ENCODE assay signal across 23 mouse cellular contexts in genomic region chr2:103220871-103221270, GRCm38 (mm10).
"Had no signal": no experiment of that assay in that cellular context is flagged by ENCODE, and none has a peak within 500 bp of the region (broad histone marks: within the 10 kb centered on the region; RNA-seq: fewer than 3 reads in every experiment).

No protein-coding gene starts in this region.

- H3K4me1 ChIP-seq: heart, embryonic 13.5 days; heart, embryonic 15.5 days; hindbrain, embryonic 13.5 days; hindbrain, embryonic 15.5 days; limb, embryonic 10.5 days; limb, embryonic 12.5 days; liver, embryonic 13.5 days; liver, embryonic 15.5 days had no signal

- H3K9me3 ChIP-seq: heart, embryonic 13.5 days; heart, embryonic 15.5 days; hindbrain, embryonic 13.5 days; hindbrain, embryonic 15.5 days; limb, embryonic 10.5 days; limb, embryonic 12.5 days; liver, embryonic 13.5 days; liver, embryonic 15.5 days had no signal

- H3K27ac ChIP-seq: gastrocnemius, adult 2 months; heart, adult 2 months; heart, embryonic 13.5 days; heart, embryonic 15.5 days; hindbrain, embryonic 13.5 days; hindbrain, embryonic 15.5 days; hindbrain, postnatal 0 days; layer of hippocampus, adult 2 months; left cerebral cortex, adult 2 months; limb, embryonic 10.5 days; limb, embryonic 12.5 days; liver, embryonic 13.5 days; liver, embryonic 15.5 days had no signal

- H3K4me3 ChIP-seq: gastrocnemius, adult 2 months; heart, adult 2 months; heart, embryonic 13.5 days; heart, embryonic 15.5 days; hindbrain, embryonic 13.5 days; hindbrain, embryonic 15.5 days; layer of hippocampus, adult 2 months; left cerebral cortex, adult 2 months; limb, embryonic 10.5 days; limb, embryonic 12.5 days; liver, embryonic 13.5 days; liver, embryonic 15.5 days had no signal

- H3K36me3 ChIP-seq: heart, embryonic 13.5 days; heart, embryonic 15.5 days; hindbrain, embryonic 13.5 days; hindbrain, embryonic 15.5 days; limb, embryonic 10.5 days; limb, embryonic 12.5 days; liver, embryonic 13.5 days; liver, embryonic 15.5 days had no signal

- DNase-seq: gastrocnemius, adult 2 months; gastrocnemius, postnatal 14 days; gastrocnemius, postnatal 36 days; heart, adult 11 months; heart, adult 2 months; heart, postnatal 14 days; heart, postnatal 36 days; liver; liver, embryonic 13.5 days; liver, postnatal 0 days had no signal

- H3K27me3 ChIP-seq: heart, embryonic 13.5 days; heart, embryonic 15.5 days; hindbrain, embryonic 13.5 days; hindbrain, embryonic 15.5 days; limb, embryonic 12.5 days; liver, embryonic 13.5 days; liver, embryonic 15.5 days had no signal

- H3K4me2 ChIP-seq: heart, embryonic 11.5 days; heart, embryonic 13.5 days; heart, embryonic 15.5 days; hindbrain, embryonic 13.5 days; hindbrain, embryonic 15.5 days; limb, embryonic 12.5 days; liver, embryonic 13.5 days; liver, embryonic 15.5 days had no signal

- ATAC-seq: forebrain, embryonic 16.5 days; hindbrain, postnatal 0 days; intestine, embryonic 16.5 days; liver, postnatal 0 days had no signal

- H3K9ac ChIP-seq: heart, embryonic 13.5 days; heart, embryonic 15.5 days; hindbrain, embryonic 13.5 days; hindbrain, embryonic 15.5 days; limb, embryonic 12.5 days; liver, embryonic 13.5 days; liver, embryonic 15.5 days; liver, postnatal 0 days had no signal
